14 mouse cellular contexts compared by ENCODE assay signal in genomic region chr6:94761341-94761740, GRCm38 (mm10).
DNase-seq lines count a peak whose midpoint lies in the region; ATAC-seq and TF ChIP-seq lines count a peak whose summit lies in the region.
"Had no signal": no experiment of that assay in that cellular context is flagged by ENCODE, and none has a peak within 500 bp of the region (broad histone marks: within the 10 kb centered on the region; RNA-seq: fewer than 3 reads in every experiment).

No protein-coding gene starts in this region.

- H3K4me1 ChIP-seq in midbrain, embryonic 10.5 days, result peaks cover 16% of the 10 kb centered on the region
- H3K4me1 ChIP-seq in midbrain, embryonic 15.5 days, result no peaks in the 10 kb centered on the region
- peaks cover 29% of the 10 kb centered on the region for H3K4me1 ChIP-seq in limb, embryonic 13.5 days
- H3K4me1 ChIP-seq in stomach, postnatal 0 days (replicated peaks; ENCODE audit: control insufficient read depth, insufficient read depth), result no peaks in the 10 kb centered on the region; the same call in 1 of the 2 replicates
- H3K4me1 ChIP-seq: liver, embryonic 12.5 days had no signal

- intact Hi-C loops in heart, postnatal 14 days (cut with DNase I), result no loop called here

- TF ChIP-seq EP300 in stomach, postnatal 0 days (optimal IDR thresholded peaks at IDR 0.05), result no peak

- no peak overlapping the region for H3K4me3 ChIP-seq in midbrain, embryonic 10.5 days
- H3K4me3 ChIP-seq in midbrain, embryonic 15.5 days, result no peak overlapping the region
- no peak overlapping the region for H3K4me3 ChIP-seq in limb, embryonic 13.5 days
- no peak overlapping the region for H3K4me3 ChIP-seq in stomach, postnatal 0 days (ENCODE audit: low read depth, low read length)
- H3K4me3 ChIP-seq: forebrain, embryonic 12.5 days; liver, embryonic 12.5 days; neural tube, embryonic 12.5 days had no signal

- no peaks in the 10 kb centered on the region for H3K9me3 ChIP-seq in midbrain, embryonic 10.5 days (replicated peaks)
- H3K9me3 ChIP-seq in midbrain, embryonic 15.5 days, result no peaks in the 10 kb centered on the region
- H3K9me3 ChIP-seq in limb, embryonic 13.5 days, result no peaks in the 10 kb centered on the region
- H3K9me3 ChIP-seq in stomach, postnatal 0 days (ENCODE audit: control insufficient read depth, low read length), result no peaks in the 10 kb centered on the region
- H3K9me3 ChIP-seq: forebrain, embryonic 12.5 days; liver, embryonic 12.5 days; neural tube, embryonic 12.5 days had no signal

- 78% methylated on average over 6 of the region's 6 CpGs for WGBS in midbrain, embryonic 10.5 days
- 89% methylated on average over 6 of the region's 6 CpGs for WGBS in midbrain, embryonic 15.5 days
- 23% methylated on average over 6 of the region's 6 CpGs for WGBS in limb, embryonic 13.5 days
- WGBS in stomach, postnatal 0 days, result 33% methylated on average over 6 of the region's 6 CpGs

- no peak overlapping the region for H3K9ac ChIP-seq in midbrain, embryonic 15.5 days
- no peak overlapping the region for H3K9ac ChIP-seq in limb, embryonic 13.5 days
- no peak overlapping the region for H3K9ac ChIP-seq in stomach, postnatal 0 days (ENCODE audit: low read length)
- H3K9ac ChIP-seq: forebrain, embryonic 12.5 days; liver, embryonic 12.5 days; lung, embryonic 14.5 days; neural tube, embryonic 12.5 days had no signal

- peaks cover 9% of the 10 kb centered on the region; the same call in 1 of the 2 replicates for H3K27me3 ChIP-seq in midbrain, embryonic 10.5 days (ENCODE audit: low read depth, poor library complexity, severe bottlenecking)
- H3K27me3 ChIP-seq in midbrain, embryonic 15.5 days (replicated peaks), result no peaks in the 10 kb centered on the region
- H3K27me3 ChIP-seq in limb, embryonic 13.5 days, result no peaks in the 10 kb centered on the region
- no peaks in the 10 kb centered on the region for H3K27me3 ChIP-seq in stomach, postnatal 0 days (ENCODE audit: control insufficient read depth, insufficient read depth, low read length)
- H3K27me3 ChIP-seq: neural tube, embryonic 12.5 days had no signal

- DNase-seq in midbrain, embryonic 10.5 days (ENCODE audit: low spot score), result no peak
- DNase-seq in forelimb bud, embryonic 11.5 days (ENCODE audit: low read depth, low spot score), result peak; percentile 62
- no peak for DNase-seq in stomach, postnatal 0 days (ENCODE audit: low spot score)
- no peak for DNase-seq in heart, postnatal 14 days
- no peak for DNase-seq in cerebellum, adult 9-11 months
- DNase-seq: cerebellum, adult 8-10 months; kidney, adult 11 months; kidney, postnatal 14 days; lung, embryonic 14.5 days had no signal

- 0 out of 2 replicates have a peak overlapping the region, but pooled peaks have one; percentile 29 for H3K27ac ChIP-seq in midbrain, embryonic 10.5 days (replicated peaks)
- no peak overlapping the region for H3K27ac ChIP-seq in midbrain, embryonic 15.5 days
- peak overlapping the region; percentile 72; the same call in 1 of the 2 replicates for H3K27ac ChIP-seq in limb, embryonic 13.5 days
- H3K27ac ChIP-seq in stomach, postnatal 0 days (replicated peaks), result peak overlapping the region; percentile 71
- H3K27ac ChIP-seq: liver, embryonic 12.5 days; neural tube, embryonic 12.5 days had no signal

- no peaks in the 10 kb centered on the region for H3K36me3 ChIP-seq in midbrain, embryonic 10.5 days
- no peaks in the 10 kb centered on the region for H3K36me3 ChIP-seq in midbrain, embryonic 15.5 days (replicated peaks)
- no peaks in the 10 kb centered on the region for H3K36me3 ChIP-seq in limb, embryonic 13.5 days
- no peaks in the 10 kb centered on the region for H3K36me3 ChIP-seq in stomach, postnatal 0 days (ENCODE audit: control insufficient read depth, insufficient read depth, low read length)
- H3K36me3 ChIP-seq: forebrain, embryonic 12.5 days; liver, embryonic 12.5 days; neural tube, embryonic 12.5 days had no signal

- no peak for TF ChIP-seq CTCF in stomach, postnatal 0 days (IDR thresholded peaks at IDR 0.05; ENCODE audit: low read depth)

- no peak for ATAC-seq in midbrain, embryonic 15.5 days (replicated peaks)
- peak; percentile 24 for ATAC-seq in limb, embryonic 13.5 days (ENCODE audit: low FRiP score, low read depth)
- no peak for ATAC-seq in stomach, postnatal 0 days (ENCODE audit: low FRiP score, low TSS enrichment)

- H3K4me2 ChIP-seq in midbrain, embryonic 15.5 days, result no peak overlapping the region
- no peak overlapping the region; the same call in 1 of the 2 replicates for H3K4me2 ChIP-seq in limb, embryonic 13.5 days (replicated peaks)
- no peak overlapping the region for H3K4me2 ChIP-seq in stomach, postnatal 0 days (replicated peaks; ENCODE audit: low read depth)
- H3K4me2 ChIP-seq: forebrain, embryonic 12.5 days; liver, embryonic 12.5 days; lung, embryonic 14.5 days; neural tube, embryonic 12.5 days had no signal
